Mouse (Mus musculus): Measurements from ENCODE around the gene Aym1. TPM values are rescaled to one million over a fixed set of nuclear protein-coding genes. Genes with fewer than 3 reads are reported as not detected.
"Not testable (repeated sequence)": the region's sequence is repeated elsewhere in the genome, so short reads cannot be mapped to it uniquely, and the experiment has no call there.

Aym1 gene
- polyA plus RNA-seq, 1 experiment from 2014 or later, result not detected

DNA sequence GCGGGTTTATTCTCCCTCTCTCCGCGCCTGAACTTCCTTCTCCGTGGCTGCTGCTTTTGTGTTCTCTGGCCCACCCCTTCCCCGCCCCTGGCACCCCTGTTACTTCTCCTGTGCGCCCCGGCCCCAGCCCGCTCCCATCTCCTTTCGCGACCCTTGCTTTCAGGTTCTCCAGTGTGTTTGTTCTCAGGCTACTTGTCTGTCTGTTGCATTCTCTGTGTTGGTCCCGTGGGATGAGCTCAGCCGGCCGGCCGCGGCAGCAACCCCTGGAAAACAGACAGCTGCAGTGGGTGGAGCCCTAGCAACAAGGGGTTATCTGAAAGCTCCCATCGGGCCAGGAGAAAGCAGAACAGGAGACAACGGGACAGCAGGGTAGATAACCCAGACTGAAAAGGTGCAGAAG is 21.4 kb upstream of the Aym1 start:
- Histone ChIP-seq H3K27me3 (peaks cover 84% of the 10 kb centered on the region), H3K9ac (peak overlapping the region; percentile 43), H3K4me2 (peak overlapping the region; percentile 45), H3K27ac (replicated peaks) (no peak overlapping the region), H3K9me3 (0 out of 2 replicates have a peak, but pooled peaks cover 4% of the 10 kb centered on the region), H3K4me1 (replicated peaks) (peaks cover 16% of the 10 kb centered on the region), H3K4me3 (peak overlapping the region; percentile 23), H3K36me3 (no peaks in the 10 kb centered on the region)
- ATAC-seq (ENCODE audit: low read depth), result no peak; the same call in 1 of the 2 replicates
- 1% methylated on average over 17 of the region's 17 CpGs for WGBS

DNA sequence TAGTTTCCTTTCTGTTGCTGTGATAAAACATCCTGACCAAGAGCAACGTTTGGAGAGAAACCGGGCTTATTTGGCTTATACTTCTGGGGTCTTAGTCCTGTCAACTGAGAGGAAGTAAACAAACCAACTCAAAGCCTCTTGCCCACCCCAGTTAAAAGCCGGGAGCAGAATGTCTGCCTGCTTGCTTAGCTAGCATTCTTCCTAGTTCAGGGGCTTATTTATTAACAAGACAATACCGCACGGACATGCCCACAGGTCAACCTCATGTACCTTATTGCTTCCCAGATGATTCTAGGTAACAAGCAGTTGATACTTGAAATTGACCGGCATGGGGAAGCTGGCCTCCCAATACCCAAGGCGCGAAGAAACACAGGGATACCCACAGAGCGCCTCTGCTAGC is 20.8 kb upstream of the Aym1 start:
- Histone ChIP-seq H3K27me3 (peaks cover 80% of the 10 kb centered on the region), H3K9me3 (no peaks in the 10 kb centered on the region), H3K9ac (no peak overlapping the region; the same call in 1 of the 2 replicates), H3K4me2 (no peak overlapping the region), H3K4me1 (replicated peaks) (peaks cover 16% of the 10 kb centered on the region), H3K27ac (replicated peaks) (no peak overlapping the region), H3K4me3 (no peak overlapping the region), H3K36me3 (no peaks in the 10 kb centered on the region)
- WGBS, result 28% methylated on average over 9 of the region's 9 CpGs
- no peak for ATAC-seq (ENCODE audit: low read depth)

DNA sequence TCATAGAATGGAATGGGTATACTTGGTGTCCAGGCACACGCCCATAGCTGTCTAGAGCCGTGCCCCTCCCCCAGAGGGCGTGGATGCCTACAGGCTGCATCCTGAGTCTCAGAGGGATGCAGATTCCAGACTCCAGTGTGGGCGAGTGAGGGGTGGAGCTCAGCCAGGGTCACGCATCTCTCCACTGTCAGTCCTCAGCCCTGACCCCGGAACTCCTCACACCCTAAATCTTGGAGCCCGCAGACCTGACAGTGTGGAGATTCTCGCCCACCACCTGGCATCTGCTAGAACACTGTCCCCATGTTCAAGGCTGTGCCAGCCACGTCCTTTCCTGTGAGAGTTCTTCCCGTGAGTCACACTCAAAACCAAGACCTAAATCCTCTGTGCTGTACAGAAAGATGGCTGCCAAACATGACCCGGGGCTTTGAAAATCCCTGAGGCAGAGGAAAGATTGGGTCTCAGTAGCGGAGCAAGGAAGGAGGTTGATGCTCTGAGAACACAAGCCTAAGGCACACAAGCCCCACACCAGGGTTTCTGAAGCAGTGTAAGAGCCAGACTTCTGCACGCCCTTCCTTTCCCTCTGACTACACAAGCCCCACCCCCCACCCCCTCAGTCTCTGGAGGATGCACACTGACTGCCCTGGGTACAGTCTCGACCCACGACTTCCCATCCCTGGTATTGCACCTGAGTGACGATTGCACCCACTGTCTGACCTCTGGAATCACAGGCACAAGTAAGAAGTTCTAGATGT is 12.3 kb upstream of the Aym1 start:
- H3K27ac ChIP-seq (replicated peaks), result no peak overlapping the region
- H3K27me3 ChIP-seq, result peaks cover 72% of the 10 kb centered on the region
- H3K9me3 ChIP-seq, result no peaks in the 10 kb centered on the region
- H3K9ac ChIP-seq, result no peak overlapping the region
- 33% methylated on average over 16 of the region's 16 CpGs for WGBS
- no peak overlapping the region for H3K4me3 ChIP-seq
- no peaks in the 10 kb centered on the region for H3K36me3 ChIP-seq
- peaks cover 34% of the 10 kb centered on the region for H3K4me1 ChIP-seq (replicated peaks)
- ATAC-seq (ENCODE audit: low read depth), result no peak
- H3K4me2 ChIP-seq, result no peak overlapping the region

DNA sequence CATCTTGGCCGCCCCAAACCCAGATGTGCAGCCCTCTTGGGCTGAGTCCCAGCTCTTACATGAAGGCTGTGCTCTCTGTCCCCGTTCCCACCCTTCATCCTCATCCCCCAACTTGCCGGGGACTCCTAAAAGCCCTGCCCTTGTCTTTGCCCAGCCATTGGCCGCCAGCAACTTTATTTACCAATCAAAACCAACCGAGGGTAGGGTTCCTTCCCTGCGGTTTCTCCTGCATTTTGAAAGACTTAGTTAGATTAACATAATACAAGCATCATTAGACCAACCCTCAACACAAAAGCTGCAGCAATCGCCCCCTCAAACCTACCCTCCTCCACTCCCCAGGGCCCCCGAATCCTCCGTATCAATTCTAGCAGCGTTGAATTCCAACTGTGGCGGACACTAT is 11.3 kb upstream of the Aym1 start:
- no peak overlapping the region for H3K4me3 ChIP-seq
- 5% methylated on average over 11 of the region's 11 CpGs for WGBS
- H3K4me1 ChIP-seq (replicated peaks), result peaks cover 41% of the 10 kb centered on the region
- no peak overlapping the region for H3K4me2 ChIP-seq
- H3K36me3 ChIP-seq, result no peaks in the 10 kb centered on the region
- no peaks in the 10 kb centered on the region for H3K9me3 ChIP-seq
- no peak overlapping the region for H3K9ac ChIP-seq
- no peak for ATAC-seq (ENCODE audit: low read depth)
- peaks cover 78% of the 10 kb centered on the region for H3K27me3 ChIP-seq
- H3K27ac ChIP-seq (replicated peaks), result no peak overlapping the region

DNA sequence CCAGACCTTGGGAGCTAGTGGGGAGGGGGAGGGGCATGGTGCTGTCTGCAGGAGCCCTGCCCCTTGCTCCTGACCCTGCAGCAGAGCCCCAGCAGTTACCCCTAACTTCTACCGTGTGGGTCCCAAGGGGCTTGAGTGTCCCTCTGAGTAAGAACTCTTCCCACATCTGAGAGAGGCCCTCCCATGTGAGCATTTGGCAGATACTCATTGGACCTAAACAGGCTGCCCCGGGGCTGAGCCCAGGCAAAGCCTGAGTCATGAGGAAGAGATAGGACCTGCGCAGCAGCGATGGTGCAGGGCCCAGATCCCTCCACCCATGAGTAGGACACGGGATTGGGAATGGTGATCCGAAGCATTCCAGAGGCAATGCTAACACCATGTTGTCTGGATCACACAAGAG is 10.4 kb upstream of the Aym1 start:
- H3K9me3 ChIP-seq; H3K9ac ChIP-seq; H3K4me2 ChIP-seq; H3K36me3 ChIP-seq; H3K27ac ChIP-seq (replicated peaks); ATAC-seq (ENCODE audit: low read depth); H3K4me3 ChIP-seq: not testable (repeated sequence)
- Histone ChIP-seq H3K4me1 (replicated peaks) (peaks cover 41% of the 10 kb centered on the region), H3K27me3 (peaks cover 78% of the 10 kb centered on the region)
- 39% methylated on average over 6 of the region's 6 CpGs for WGBS

DNA sequence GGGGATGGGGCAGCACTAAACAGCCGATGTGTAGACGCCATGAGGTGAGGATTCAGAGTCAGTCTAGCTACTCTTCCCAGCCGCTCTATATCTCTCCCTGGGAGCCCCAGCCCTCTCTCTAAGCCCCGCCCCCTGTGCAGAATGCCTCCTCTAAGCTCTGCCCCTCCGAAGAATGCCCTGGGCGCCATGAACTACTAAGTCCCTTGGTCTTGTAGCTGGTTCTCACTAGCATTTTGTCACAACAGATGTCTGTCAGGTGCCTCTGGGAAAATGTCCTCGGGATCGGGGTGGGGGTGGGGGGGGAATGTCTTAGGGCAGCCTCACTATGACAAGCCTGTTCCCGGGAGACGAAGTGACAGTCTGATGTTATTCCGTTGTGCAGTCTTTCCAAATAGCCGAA is 9.5 kb upstream of the Aym1 start:
- 27% methylated on average over 12 of the region's 12 CpGs for WGBS
- no peak for ATAC-seq (ENCODE audit: low read depth)
- no peak overlapping the region for H3K4me2 ChIP-seq
- H3K27ac ChIP-seq (replicated peaks), result no peak overlapping the region
- no peak overlapping the region for H3K4me3 ChIP-seq
- H3K36me3 ChIP-seq, result no peaks in the 10 kb centered on the region
- peaks cover 76% of the 10 kb centered on the region for H3K27me3 ChIP-seq
- peaks cover 51% of the 10 kb centered on the region for H3K4me1 ChIP-seq (replicated peaks)
- H3K9ac ChIP-seq, result no peak overlapping the region
- H3K9me3 ChIP-seq, result no peaks in the 10 kb centered on the region

DNA sequence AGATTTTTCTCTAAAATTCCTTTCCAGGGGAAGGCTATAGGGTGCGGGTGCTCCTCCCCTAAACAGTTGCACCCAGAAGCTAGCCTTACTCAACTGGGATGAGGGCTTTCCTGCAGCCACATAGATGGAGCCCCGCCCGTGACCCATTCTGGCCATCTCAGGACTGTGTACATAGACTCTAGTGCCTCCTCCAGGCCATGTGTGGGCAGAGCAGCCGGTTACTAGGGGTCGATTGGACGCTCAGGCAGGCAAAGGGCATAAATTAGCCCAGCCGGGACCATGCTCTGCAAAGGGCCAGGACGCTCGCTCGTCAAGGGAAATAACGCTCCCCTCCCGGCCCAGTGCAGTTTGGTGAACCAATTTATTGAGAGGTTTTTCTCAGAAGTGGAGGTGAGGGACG is 8.5 kb upstream of the Aym1 start:
- no peak overlapping the region for H3K4me2 ChIP-seq
- no peak overlapping the region for H3K4me3 ChIP-seq
- peaks cover 54% of the 10 kb centered on the region for H3K4me1 ChIP-seq (replicated peaks)
- no peaks in the 10 kb centered on the region for H3K36me3 ChIP-seq
- peak; percentile 47 for ATAC-seq (ENCODE audit: low read depth)
- 9% methylated on average over 13 of the region's 13 CpGs for WGBS
- H3K9me3 ChIP-seq, result no peaks in the 10 kb centered on the region
- H3K27ac ChIP-seq (replicated peaks), result no peak overlapping the region
- H3K9ac ChIP-seq, result no peak overlapping the region
- H3K27me3 ChIP-seq, result peaks cover 81% of the 10 kb centered on the region

DNA sequence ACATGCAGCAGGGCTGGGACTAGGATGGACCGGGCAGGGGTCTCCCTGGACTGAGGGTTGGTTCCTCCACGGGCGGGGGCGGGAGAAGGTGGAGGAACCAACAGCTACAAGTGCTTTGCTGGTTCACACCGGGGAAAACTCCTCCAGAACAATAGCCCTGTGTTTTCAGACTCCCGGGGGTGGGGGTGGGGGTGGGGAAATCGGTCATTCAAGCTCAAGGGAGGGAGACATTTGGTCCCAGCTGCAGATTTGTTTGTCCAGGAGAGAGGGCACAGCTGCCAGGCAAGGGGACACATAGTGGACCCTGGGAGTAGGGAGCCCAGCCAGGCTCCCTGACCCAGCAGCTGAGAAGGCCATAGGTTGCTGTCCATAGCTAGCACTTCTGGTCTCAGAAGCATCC is 7.9 kb upstream of the Aym1 start:
- Histone ChIP-seq H3K4me3 (no peak overlapping the region), H3K27ac (replicated peaks) (no peak overlapping the region), H3K9ac (no peak overlapping the region), H3K4me1 (replicated peaks) (peaks cover 54% of the 10 kb centered on the region), H3K36me3 (no peaks in the 10 kb centered on the region), H3K4me2 (no peak overlapping the region), H3K9me3 (no peaks in the 10 kb centered on the region), H3K27me3 (peaks cover 81% of the 10 kb centered on the region)
- 6% methylated on average over 7 of the region's 7 CpGs for WGBS
- no peak for ATAC-seq (ENCODE audit: low read depth)

DNA sequence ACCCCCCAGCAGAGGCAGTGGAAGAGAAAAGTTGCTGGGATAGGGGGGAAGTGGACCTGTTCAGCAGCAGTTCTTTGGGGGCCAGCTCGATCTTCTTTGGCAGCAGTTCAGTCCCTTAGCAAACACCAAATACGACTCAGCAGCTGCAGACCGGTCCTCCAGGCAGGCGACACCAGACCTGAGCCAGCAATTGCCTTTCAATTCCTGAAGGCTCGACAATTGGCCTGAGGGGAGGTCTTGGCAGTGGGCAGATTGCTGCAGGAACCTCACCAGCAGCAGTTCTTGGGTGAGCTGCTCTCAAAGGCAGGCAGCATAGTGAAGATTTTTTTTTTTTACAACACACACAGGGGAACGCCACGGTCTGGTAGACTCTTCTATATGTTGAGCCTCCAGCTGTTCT is 7.3 kb upstream of the Aym1 start:
- Histone ChIP-seq H3K9ac (no peak overlapping the region), H3K9me3 (no peaks in the 10 kb centered on the region), H3K27ac (replicated peaks) (no peak overlapping the region), H3K36me3 (no peaks in the 10 kb centered on the region), H3K27me3 (peaks cover 78% of the 10 kb centered on the region), H3K4me3 (no peak overlapping the region), H3K4me1 (replicated peaks) (peaks cover 54% of the 10 kb centered on the region), H3K4me2 (no peak overlapping the region)
- ATAC-seq (ENCODE audit: low read depth), result no peak
- WGBS, result 4% methylated on average over 7 of the region's 7 CpGs

DNA sequence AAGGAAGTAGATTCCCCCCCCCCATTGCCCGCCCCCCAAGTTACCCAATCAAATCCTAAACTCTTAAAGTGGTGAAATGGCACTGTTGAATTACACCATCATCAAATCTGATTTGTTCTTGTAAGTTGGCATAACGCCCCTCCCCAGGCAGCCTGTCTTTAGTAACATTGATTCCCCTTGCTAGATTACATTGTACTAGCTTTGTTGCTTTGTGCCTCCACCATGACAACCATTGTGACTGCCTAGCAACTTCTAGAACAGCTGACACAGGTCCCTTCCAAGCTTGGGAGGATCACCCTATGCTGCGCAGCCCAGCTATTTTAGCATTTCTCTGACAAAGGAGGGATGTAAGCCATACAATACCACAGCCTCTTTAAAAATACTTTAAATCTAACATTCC is 5.3 kb upstream of the Aym1 start:
- no peak overlapping the region for H3K27ac ChIP-seq (replicated peaks)
- no peak overlapping the region for H3K4me3 ChIP-seq
- ATAC-seq (ENCODE audit: low read depth), result no peak
- H3K9me3 ChIP-seq, result no peaks in the 10 kb centered on the region
- H3K27me3 ChIP-seq, result peaks cover 58% of the 10 kb centered on the region
- H3K9ac ChIP-seq, result no peak overlapping the region
- peaks cover 52% of the 10 kb centered on the region for H3K4me1 ChIP-seq (replicated peaks)
- WGBS, result 44% methylated on average over 3 of the region's 3 CpGs
- no peaks in the 10 kb centered on the region for H3K36me3 ChIP-seq
- no peak overlapping the region for H3K4me2 ChIP-seq

DNA sequence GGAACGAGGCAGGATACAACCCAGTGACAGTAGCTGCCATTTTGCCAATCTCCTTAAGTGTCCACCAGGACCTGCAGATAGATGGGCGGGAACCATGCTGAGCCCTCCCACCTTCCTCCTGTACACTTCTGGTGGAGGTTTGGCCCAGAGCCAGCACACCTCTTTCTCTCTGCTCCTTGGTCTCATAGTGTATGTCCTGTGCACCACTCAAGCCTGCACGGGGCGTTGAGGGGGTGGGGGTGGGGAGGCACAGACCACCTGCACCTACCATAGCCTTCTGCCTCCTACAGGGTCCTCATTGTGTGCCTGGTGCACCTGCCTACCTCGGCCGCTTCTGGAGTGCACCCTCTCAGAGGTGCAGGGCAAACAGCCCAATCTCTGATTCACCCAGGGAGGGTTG is 4.5 kb upstream of the Aym1 start:
- ATAC-seq (ENCODE audit: low read depth), result no peak
- Histone ChIP-seq H3K4me3 (no peak overlapping the region), H3K4me1 (replicated peaks) (peaks cover 57% of the 10 kb centered on the region), H3K36me3 (no peaks in the 10 kb centered on the region), H3K9me3 (no peaks in the 10 kb centered on the region), H3K27ac (replicated peaks) (no peak overlapping the region), H3K9ac (no peak overlapping the region), H3K4me2 (no peak overlapping the region), H3K27me3 (peaks cover 50% of the 10 kb centered on the region)
- 69% methylated on average over 6 of the region's 6 CpGs for WGBS

DNA sequence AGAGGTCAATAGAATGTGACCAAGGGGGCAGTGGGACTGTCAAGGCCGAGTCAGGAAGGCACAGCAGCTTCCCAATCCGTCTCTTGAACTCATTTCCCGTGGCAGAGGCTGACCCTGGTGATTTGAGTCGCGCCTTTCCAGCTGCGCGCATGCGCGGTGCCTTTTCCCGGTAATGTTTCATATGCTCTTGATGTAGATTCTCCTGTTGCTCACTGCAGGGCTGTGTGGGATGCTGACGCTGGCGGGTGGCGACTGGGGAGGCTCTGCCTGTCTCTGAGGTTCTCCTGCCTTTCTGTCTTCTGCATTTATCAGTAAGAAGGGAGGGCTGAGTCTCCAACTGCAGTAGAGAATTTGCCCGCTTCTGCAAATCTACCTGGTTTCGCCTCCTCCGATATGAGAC is 2.8 kb upstream of the Aym1 start:
- no peak overlapping the region for H3K4me3 ChIP-seq
- no peak overlapping the region for H3K9ac ChIP-seq
- no peaks in the 10 kb centered on the region for H3K9me3 ChIP-seq
- no peak overlapping the region for H3K4me2 ChIP-seq
- no peaks in the 10 kb centered on the region for H3K36me3 ChIP-seq
- ATAC-seq (ENCODE audit: low read depth), result no peak
- 56% methylated on average over 16 of the region's 16 CpGs for WGBS
- H3K27me3 ChIP-seq, result peaks cover 33% of the 10 kb centered on the region
- peaks cover 52% of the 10 kb centered on the region for H3K4me1 ChIP-seq (replicated peaks)
- H3K27ac ChIP-seq (replicated peaks), result no peak overlapping the region

DNA sequence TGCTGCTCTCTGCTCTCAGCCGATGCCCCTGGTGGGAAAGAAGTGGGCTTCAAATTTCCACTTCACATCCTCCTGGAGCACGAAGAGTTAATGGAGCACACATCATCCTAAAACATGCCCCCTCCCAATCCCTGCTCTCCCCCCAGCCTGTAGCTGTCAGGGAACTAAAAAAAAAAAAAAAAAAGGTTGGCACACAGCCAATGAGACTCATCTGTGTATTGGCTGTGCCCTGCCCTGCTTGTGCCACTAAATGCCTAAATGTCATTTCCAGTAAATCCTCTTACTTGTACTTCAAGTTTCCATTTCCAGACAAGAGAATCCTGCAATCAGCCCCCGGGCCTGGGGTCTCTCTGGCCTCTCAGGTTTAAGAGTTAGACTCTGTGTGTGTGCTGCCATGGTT is 562 bp downstream of the Aym1 start:
- Histone ChIP-seq H3K4me3 (no peak overlapping the region), H3K27ac (replicated peaks) (no peak overlapping the region), H3K27me3 (peaks cover 19% of the 10 kb centered on the region), H3K9me3 (no peaks in the 10 kb centered on the region), H3K36me3 (no peaks in the 10 kb centered on the region), H3K9ac (no peak overlapping the region), H3K4me2 (no peak overlapping the region), H3K4me1 (replicated peaks) (peaks cover 31% of the 10 kb centered on the region)
- no peak for ATAC-seq (ENCODE audit: low read depth)
- 47% methylated on average over 3 of the region's 3 CpGs for WGBS

Data from neural tube, embryonic 13.5 days (tissue).